Mouse (Mus musculus): Measurements from ENCODE around the gene Ldah. TPM values are rescaled to one million over a fixed set of nuclear protein-coding genes. Genes with fewer than 3 reads are reported as not detected.

The Ldah gene
- polyA plus RNA-seq, 1 experiment: 11.4 TPM

- WGBS: under 1% methylated on average over 38 of the region's 38 CpGs
- Histone ChIP-seq H3K4me3 (ENCODE audit: low read depth, low read length) (peak within 1 kb of the TSS; percentile 78), H3K4me1 (ENCODE audit: control insufficient read depth, insufficient read depth, insufficient read length, low read length) (peaks cover 10% of the 10 kb centered on the region), H3K36me3 (ENCODE audit: control insufficient read depth, insufficient read depth, low read length) (no peaks in the 10 kb centered on the region), H3K27me3 (ENCODE audit: control insufficient read depth, insufficient read depth, low read length) (peaks cover 3% of the 10 kb centered on the region; the same call in 1 of the 2 replicates), H3K27ac (ENCODE audit: insufficient read depth, low read depth, low read length) (no peak within 1 kb of the TSS)
- peak; percentile 89 for TF ChIP-seq CTCF (IDR thresholded peaks at IDR 0.05; ENCODE audit: extremely low read depth, insufficient read length, insufficient replicate concordance, low read depth, low read length)
- peak; percentile 45; the same call in 1 of the 2 replicates for TF ChIP-seq POLR2A (IDR thresholded peaks at IDR 0.05; ENCODE audit: low read depth, low read length)
These were observed 105.4 kb downstream of the Ldah start, which contains the start of gene Hs1bp3 for GRCm38 (mm10) chr12:8313270-8313771. Gene Hs1bp3 (plus strand): TSS chr12:8313432.

- H3K4me3 ChIP-seq (ENCODE audit: low read depth, low read length): peak overlapping the region; percentile 78
- TF ChIP-seq CTCF (IDR thresholded peaks at IDR 0.05; ENCODE audit: extremely low read depth, insufficient read length, insufficient replicate concordance, low read depth, low read length) (no peak), POLR2A (IDR thresholded peaks at IDR 0.05; ENCODE audit: low read depth, low read length) (no peak)
- H3K4me1 ChIP-seq (ENCODE audit: control insufficient read depth, insufficient read depth, insufficient read length, low read length): peaks cover 14% of the 10 kb centered on the region
- H3K27me3 ChIP-seq (ENCODE audit: control insufficient read depth, insufficient read depth, low read length): peaks cover 3% of the 10 kb centered on the region; the same call in 1 of the 2 replicates
- H3K27ac ChIP-seq (ENCODE audit: insufficient read depth, low read depth, low read length): no peak overlapping the region
- WGBS: 18% methylated on average over 12 of the region's 12 CpGs
- H3K36me3 ChIP-seq (ENCODE audit: control insufficient read depth, insufficient read depth, low read length): no peaks in the 10 kb centered on the region
These were observed 105.9 kb downstream of the Ldah start for GRCm38 (mm10) chr12:8313773-8314172.

- Histone ChIP-seq H3K4me3 (ENCODE audit: low read depth, low read length) (no peak overlapping the region), H3K36me3 (ENCODE audit: control insufficient read depth, insufficient read depth, low read length) (peaks cover 2% of the 10 kb centered on the region; the same call in 1 of the 2 replicates), H3K4me1 (ENCODE audit: control insufficient read depth, insufficient read depth, insufficient read length, low read length) (peaks cover 21% of the 10 kb centered on the region), H3K27ac (ENCODE audit: insufficient read depth, low read depth, low read length) (no peak overlapping the region), H3K27me3 (ENCODE audit: control insufficient read depth, insufficient read depth, low read length) (no peaks in the 10 kb centered on the region)
- WGBS: 92% methylated on average over 5 of the region's 5 CpGs
- TF ChIP-seq POLR2A (IDR thresholded peaks at IDR 0.05; ENCODE audit: low read depth, low read length) (no peak), CTCF (IDR thresholded peaks at IDR 0.05; ENCODE audit: extremely low read depth, insufficient read length, insufficient replicate concordance, low read depth, low read length) (no peak)
These were observed 108.6 kb downstream of the Ldah start for GRCm38 (mm10) chr12:8316541-8316940.

GRCm38 (mm10) chr12:8320084-8320713 lies 112.3 kb downstream of the Ldah start:
- 36% methylated on average over 5 of the region's 5 CpGs for WGBS
- Histone ChIP-seq H3K4me1 (ENCODE audit: control insufficient read depth, insufficient read depth, insufficient read length, low read length) (peaks cover 15% of the 10 kb centered on the region), H3K27me3 (ENCODE audit: control insufficient read depth, insufficient read depth, low read length) (no peaks in the 10 kb centered on the region), H3K4me3 (ENCODE audit: low read depth, low read length) (no peak overlapping the region), H3K27ac (ENCODE audit: insufficient read depth, low read depth, low read length) (no peak overlapping the region), H3K36me3 (ENCODE audit: control insufficient read depth, insufficient read depth, low read length) (peaks cover 13% of the 10 kb centered on the region; the same call in 1 of the 2 replicates)
- TF ChIP-seq CTCF (IDR thresholded peaks at IDR 0.05; ENCODE audit: extremely low read depth, insufficient read length, insufficient replicate concordance, low read depth, low read length): peak; percentile 92
- no peak for TF ChIP-seq POLR2A (IDR thresholded peaks at IDR 0.05; ENCODE audit: low read depth, low read length)

- Histone ChIP-seq H3K27ac (ENCODE audit: insufficient read depth, low read depth, low read length) (no peak overlapping the region), H3K36me3 (ENCODE audit: control insufficient read depth, insufficient read depth, low read length) (peaks cover 17% of the 10 kb centered on the region; the same call in 1 of the 2 replicates), H3K4me1 (ENCODE audit: control insufficient read depth, insufficient read depth, insufficient read length, low read length) (peaks cover 12% of the 10 kb centered on the region), H3K4me3 (ENCODE audit: low read depth, low read length) (no peak overlapping the region), H3K27me3 (ENCODE audit: control insufficient read depth, insufficient read depth, low read length) (no peaks in the 10 kb centered on the region)
- 92% methylated on average over 10 of the region's 10 CpGs for WGBS
- no peak for TF ChIP-seq CTCF (IDR thresholded peaks at IDR 0.05; ENCODE audit: extremely low read depth, insufficient read length, insufficient replicate concordance, low read depth, low read length)
- no peak for TF ChIP-seq POLR2A (IDR thresholded peaks at IDR 0.05; ENCODE audit: low read depth, low read length)
These were observed 113.6 kb downstream of the Ldah start for GRCm38 (mm10) chr12:8321506-8321905.

- Histone ChIP-seq H3K36me3 (ENCODE audit: control insufficient read depth, insufficient read depth, low read length) (peaks cover 20% of the 10 kb centered on the region), H3K4me3 (ENCODE audit: low read depth, low read length) (no peak overlapping the region)
- TF ChIP-seq CTCF (IDR thresholded peaks at IDR 0.05; ENCODE audit: extremely low read depth, insufficient read length, insufficient replicate concordance, low read depth, low read length) (no peak), POLR2A (IDR thresholded peaks at IDR 0.05; ENCODE audit: low read depth, low read length) (no peak)
These were observed 116.2 kb downstream of the Ldah start for GRCm38 (mm10) chr12:8324086-8324485.

GRCm38 (mm10) chr12:8325245-8325942 lies 117.5 kb downstream of the Ldah start:
- Histone ChIP-seq H3K36me3 (ENCODE audit: control insufficient read depth, insufficient read depth, low read length) (peaks cover 20% of the 10 kb centered on the region), H3K27ac (ENCODE audit: insufficient read depth, low read depth, low read length) (0 out of 2 replicates have a peak overlapping the region, but pooled peaks have one; percentile 34), H3K27me3 (ENCODE audit: control insufficient read depth, insufficient read depth, low read length) (no peaks in the 10 kb centered on the region), H3K4me3 (ENCODE audit: low read depth, low read length) (no peak overlapping the region), H3K4me1 (ENCODE audit: control insufficient read depth, insufficient read depth, insufficient read length, low read length) (no peaks in the 10 kb centered on the region)
- no peak for TF ChIP-seq CTCF (IDR thresholded peaks at IDR 0.05; ENCODE audit: extremely low read depth, insufficient read length, insufficient replicate concordance, low read depth, low read length)
- TF ChIP-seq POLR2A (IDR thresholded peaks at IDR 0.05; ENCODE audit: low read depth, low read length): no peak
- 89% methylated on average over 13 of the region's 13 CpGs for WGBS

More at GRCm38 (mm10) chr12:8324086-8324485, 116.2 kb downstream of the Ldah start:
- 93% methylated on average over 10 of the region's 10 CpGs for WGBS
- peaks cover 7% of the 10 kb centered on the region for H3K4me1 ChIP-seq (ENCODE audit: control insufficient read depth, insufficient read depth, insufficient read length, low read length)
- H3K27ac ChIP-seq (ENCODE audit: insufficient read depth, low read depth, low read length): no peak overlapping the region
- H3K27me3 ChIP-seq (ENCODE audit: control insufficient read depth, insufficient read depth, low read length): no peaks in the 10 kb centered on the region
